17 mouse cellular contexts compared by ENCODE assay signal in genomic region chr7:102200996-102201785, GRCm38 (mm10).
"Had no signal": no experiment of that assay in that cellular context is flagged by ENCODE, and none has a peak within 500 bp of the region (broad histone marks: within the 10 kb centered on the region; RNA-seq: fewer than 3 reads in every experiment).

No protein-coding gene starts in this region.

- H3K27me3 ChIP-seq: limb, embryonic 13.5 days; liver, embryonic 12.5 days; liver, embryonic 15.5 days; lung, embryonic 15.5 days; megakaryocyte, embryonic 14.5 days; midbrain, embryonic 13.5 days had no signal

- H3K36me3 ChIP-seq: lung, embryonic 15.5 days; midbrain, embryonic 13.5 days had no signal

- H3K27ac ChIP-seq: layer of hippocampus, adult 2 months; limb, embryonic 10.5 days; limb, embryonic 13.5 days; liver, embryonic 12.5 days; liver, embryonic 15.5 days; lung, embryonic 15.5 days; midbrain, embryonic 10.5 days; midbrain, embryonic 13.5 days had no signal

- H3K9me3 ChIP-seq: limb, embryonic 10.5 days; limb, embryonic 13.5 days; liver, embryonic 12.5 days; liver, embryonic 15.5 days; lung, embryonic 15.5 days; megakaryocyte, embryonic 14.5 days; midbrain, embryonic 10.5 days; midbrain, embryonic 13.5 days had no signal

- H3K9ac ChIP-seq: limb, embryonic 13.5 days; liver, embryonic 12.5 days; liver, embryonic 15.5 days; lung, embryonic 15.5 days; midbrain, embryonic 13.5 days had no signal

- H3K4me1 ChIP-seq: limb, embryonic 10.5 days; limb, embryonic 13.5 days; midbrain, embryonic 10.5 days; midbrain, embryonic 13.5 days had no signal

- ATAC-seq: liver, embryonic 12.5 days; midbrain, embryonic 13.5 days; midbrain, embryonic 16.5 days had no signal

- H3K4me3 ChIP-seq: layer of hippocampus, adult 2 months; limb, embryonic 10.5 days; limb, embryonic 13.5 days; liver, embryonic 12.5 days; liver, embryonic 15.5 days; lung, embryonic 15.5 days; megakaryocyte, embryonic 14.5 days; midbrain, embryonic 10.5 days; midbrain, embryonic 13.5 days; myocyte had no signal

- DNase-seq: kidney, adult 9 months; kidney, postnatal 25 days; layer of hippocampus, adult 9-11 months; liver; thymus, adult 18-20 months; thymus, postnatal 36 days had no signal

- H3K4me2 ChIP-seq: limb, embryonic 13.5 days; liver, embryonic 12.5 days; liver, embryonic 15.5 days; lung, embryonic 15.5 days; midbrain, embryonic 13.5 days had no signal
